Mouse (Mus musculus): ENCODE results near the gene Mxra7.
A peak's percentile ranks its signal among the peaks of the same experiment; 100 is the strongest.
"Not testable (repeated sequence)": the region's sequence is repeated elsewhere in the genome, so short reads cannot be mapped to it uniquely, and the experiment has no call there.

Gene Mxra7

GRCm38 (mm10) chr11:116827534-116828165 is at the start of gene Mxra7:
TSS of gene Mxra7 (minus strand) at chr11:116828046.
- DNase-seq (ENCODE audit: low spot score) = peak; percentile 86

- DNase-seq (ENCODE audit: low spot score) = no peak
Observed at GRCm38 (mm10) chr11:116873987-116874386, 46.1 kb upstream of the Mxra7 start.

GRCm38 (mm10) chr11:116871538-116871937 is 43.7 kb upstream of the Mxra7 start:
- DNase-seq (ENCODE audit: low spot score) = no peak

GRCm38 (mm10) chr11:116869641-116870040 is 41.8 kb upstream of the Mxra7 start:
- no peak for DNase-seq (ENCODE audit: low spot score)

- no peak for DNase-seq (ENCODE audit: low spot score)
Observed at GRCm38 (mm10) chr11:116869223-116869622, 41.4 kb upstream of the Mxra7 start.

- DNase-seq (ENCODE audit: low spot score) = no peak
Observed at GRCm38 (mm10) chr11:116868129-116868528, 40.3 kb upstream of the Mxra7 start.

- DNase-seq (ENCODE audit: low spot score) = no peak
Observed at GRCm38 (mm10) chr11:116865945-116866585, 38.2 kb upstream of the Mxra7 start.

- DNase-seq (ENCODE audit: low spot score) = no peak
Observed at GRCm38 (mm10) chr11:116864444-116864843, 36.6 kb upstream of the Mxra7 start.

GRCm38 (mm10) chr11:116857183-116857850 is 29.5 kb upstream of the Mxra7 start:
- no peak for DNase-seq (ENCODE audit: low spot score)

- no peak for DNase-seq (ENCODE audit: low spot score)
Observed at GRCm38 (mm10) chr11:116854279-116854678, 26.4 kb upstream of the Mxra7 start.

- peak; percentile 95 for DNase-seq (ENCODE audit: low spot score)
Observed at GRCm38 (mm10) chr11:116853512-116853928, 25.7 kb upstream of the Mxra7 start.

- DNase-seq (ENCODE audit: low spot score) = peak; percentile 95
Observed at GRCm38 (mm10) chr11:116852891-116853511, 25.2 kb upstream of the Mxra7 start, which contains the start of gene Srsf2. TSS of gene Srsf2 (minus strand) at chr11:116853094.

- peak; percentile 57 for DNase-seq (ENCODE audit: low spot score)
Observed at GRCm38 (mm10) chr11:116852291-116852890, 24.5 kb upstream of the Mxra7 start, which contains the start of gene Mfsd11. TSS of gene Mfsd11 (plus strand) at chr11:116852440.

GRCm38 (mm10) chr11:116851576-116852290 is 23.9 kb upstream of the Mxra7 start:
- DNase-seq (ENCODE audit: low spot score) = no peak

- no peak for DNase-seq (ENCODE audit: low spot score)
Observed at GRCm38 (mm10) chr11:116850833-116851477, 23.1 kb upstream of the Mxra7 start.

- DNase-seq (ENCODE audit: low spot score) = no peak
Observed at GRCm38 (mm10) chr11:116850085-116850484, 22.2 kb upstream of the Mxra7 start.

GRCm38 (mm10) chr11:116849587-116849986 is 21.7 kb upstream of the Mxra7 start:
- DNase-seq (ENCODE audit: low spot score) = no peak

- DNase-seq (ENCODE audit: low spot score) = not testable (repeated sequence)
Observed at GRCm38 (mm10) chr11:116848877-116849178, 21.0 kb upstream of the Mxra7 start.

- DNase-seq (ENCODE audit: low spot score) = no peak
Observed at GRCm38 (mm10) chr11:116848086-116848876, 20.4 kb upstream of the Mxra7 start.

All from ovary, postnatal 14 days (tissue).